Mouse (Mus musculus) adrenal gland, postnatal 25 days (tissue): ENCODE results near the gene Uckl1. TPM values are rescaled to one million over a fixed set of nuclear protein-coding genes. Genes with fewer than 3 reads are reported as not detected.

ENCODE experiments used
- DNase-seq: peaks from one replicate; pipeline ENCODE4 v3.0.0; 2021; ENCODE audit warnings: mixed read lengths
- total RNA-seq: library from RNA; stranded (reverse); gene quantifications from 2 replicates; pipeline ENCODE4 v1.2.3, GENCODE M21; 2021

Gene Uckl1
- total RNA-seq, 1 experiment from 2014 or later = 128 TPM

GRCm38 (mm10) chr2:181589732-181590105, 5.0 kb upstream of the Uckl1 start:
- no peak for DNase-seq

DNA sequence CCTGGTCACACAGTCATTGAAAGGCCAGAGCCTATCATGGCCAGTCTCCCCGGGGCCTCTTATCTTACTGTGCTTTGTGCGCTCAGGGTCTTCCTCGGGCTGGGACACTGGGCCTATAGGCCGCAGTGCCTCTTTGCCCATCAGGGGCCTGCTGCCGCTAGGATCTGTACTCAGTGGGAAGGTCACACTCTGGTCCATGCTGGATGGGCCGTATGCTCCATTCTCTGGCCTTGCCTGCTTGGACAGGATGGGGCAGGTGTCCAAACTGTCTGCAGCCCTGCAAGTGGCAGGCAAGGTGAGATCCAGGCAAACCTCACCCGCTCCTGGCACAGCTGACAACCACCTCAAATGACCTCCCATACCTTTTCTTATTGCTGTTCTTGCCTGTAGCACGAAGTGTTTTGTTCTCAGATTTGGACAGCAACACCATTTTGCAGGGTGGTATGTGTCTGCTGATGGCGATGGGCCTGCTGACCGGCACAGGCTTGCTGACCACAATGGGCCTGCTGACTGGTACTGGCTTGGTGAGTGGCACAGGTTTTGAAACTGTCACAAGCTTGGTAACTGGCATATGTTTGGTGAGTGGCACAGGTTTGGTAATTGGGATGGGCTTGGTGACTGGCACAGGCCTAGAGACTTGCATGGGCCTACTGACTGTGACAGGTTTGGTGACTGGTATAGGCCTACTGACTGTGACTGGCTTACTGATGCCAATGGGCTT, 4.5 kb upstream of the Uckl1 start:
- no peak for DNase-seq

- DNase-seq = no peak
These were observed 3.6 kb upstream of the Uckl1 start for GRCm38 (mm10) chr2:181588229-181588780.

DNA sequence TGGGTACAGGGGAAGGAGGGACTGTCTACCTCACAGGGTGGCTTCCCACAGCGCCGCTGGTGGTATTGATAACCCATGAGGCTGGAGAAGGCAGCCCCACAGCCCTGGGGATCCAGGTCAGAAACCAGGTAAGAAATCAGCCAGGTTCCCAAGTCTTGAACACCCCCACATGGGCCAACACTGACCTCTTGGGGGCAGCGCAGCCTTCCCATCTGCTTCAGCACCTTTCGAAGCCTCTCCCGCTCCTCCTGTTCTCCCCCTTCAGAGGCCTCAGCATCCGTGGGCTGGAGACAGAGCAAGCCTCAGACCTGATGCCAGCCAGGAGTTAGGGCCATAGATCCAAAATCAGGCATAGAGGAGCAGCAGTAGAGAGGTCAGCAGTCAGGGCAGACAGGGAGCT, 3.1 kb upstream of the Uckl1 start:
- DNase-seq = no peak

- no peak for DNase-seq
These were observed 1.4 kb upstream of the Uckl1 start for GRCm38 (mm10) chr2:181586124-181586523.

DNA sequence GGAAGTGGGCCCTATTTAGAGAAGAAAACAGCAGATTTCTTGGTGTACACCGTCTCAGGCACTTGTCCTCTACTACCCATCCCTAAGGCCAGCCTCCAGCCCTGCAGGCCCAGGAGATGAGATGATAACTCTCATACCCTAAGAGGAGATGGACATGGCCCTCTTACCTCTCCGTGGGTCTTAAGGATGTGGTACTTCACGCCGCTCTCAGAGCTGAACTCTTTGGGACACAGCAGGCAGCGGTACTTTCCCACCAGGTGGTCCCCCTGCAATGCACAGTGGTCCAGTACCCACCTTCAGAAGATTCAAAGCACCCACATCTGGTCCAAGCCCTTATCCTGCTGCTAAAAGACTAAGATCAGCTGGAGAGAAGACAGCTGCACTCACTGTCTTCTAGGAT, 814 bp upstream of the Uckl1 start:
- no peak for DNase-seq

- DNase-seq = no peak
These were observed 1.0 kb downstream of the Uckl1 start for GRCm38 (mm10) chr2:181583460-181584257.

DNA sequence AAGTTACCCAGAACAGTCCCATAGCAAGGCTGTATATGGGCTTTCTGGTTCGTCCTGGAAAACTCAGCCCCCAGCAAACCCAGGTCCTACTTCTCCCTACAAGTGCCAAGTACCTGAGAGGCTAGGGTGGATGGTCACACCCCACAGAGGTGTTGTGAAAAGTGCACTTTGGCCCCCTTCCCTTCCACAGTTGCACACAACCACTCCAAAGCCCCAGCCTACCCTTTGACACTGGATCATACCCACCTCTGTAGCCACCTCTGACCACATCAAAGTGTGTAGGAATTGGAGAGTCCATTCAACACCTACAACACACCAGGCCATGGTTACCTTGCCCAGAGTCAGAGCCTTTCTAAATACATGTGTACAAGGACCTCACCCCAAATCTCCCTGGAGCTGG, 1.8 kb downstream of the Uckl1 start:
- DNase-seq = no peak

GRCm38 (mm10) chr2:181582358-181582757, 2.3 kb downstream of the Uckl1 start:
- DNase-seq = no peak

DNA sequence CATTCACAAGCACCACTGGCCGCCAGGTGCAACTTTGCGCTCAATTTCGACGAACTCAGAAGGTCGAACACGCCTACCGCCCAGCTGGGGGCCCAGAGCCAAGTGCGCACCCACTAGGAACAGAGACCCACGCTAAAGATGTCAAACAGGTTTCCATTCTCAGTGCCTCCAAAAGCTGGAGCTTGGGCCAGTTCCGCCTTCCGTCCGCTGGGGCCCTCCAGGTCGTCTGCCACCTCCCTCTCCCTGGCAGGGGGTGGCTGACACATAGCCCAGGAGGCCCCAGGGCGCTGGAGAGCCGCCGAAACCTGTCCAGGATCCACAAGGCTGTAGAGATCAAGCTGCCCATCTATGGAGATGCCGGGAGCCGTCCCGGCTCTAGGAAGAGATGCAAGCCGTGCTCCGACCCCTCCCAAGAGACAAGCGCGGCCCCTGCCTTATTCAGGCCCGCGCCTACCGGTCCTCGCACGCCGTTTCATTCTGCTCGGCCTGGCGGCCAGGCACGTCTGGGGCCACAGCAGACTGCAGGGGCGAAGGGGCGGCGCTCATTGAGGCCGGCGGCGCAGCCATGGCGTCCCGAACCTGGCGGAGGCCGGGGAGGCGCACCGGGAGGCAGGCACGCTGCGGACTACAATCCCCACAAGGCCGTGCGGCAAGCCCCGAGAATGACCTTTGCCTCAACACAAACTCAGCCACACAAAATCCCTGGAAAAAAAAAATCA, 3.1 kb downstream of the Uckl1 start:
- peak; percentile 88 for DNase-seq

- peak; percentile 84 for DNase-seq
These were observed 3.7 kb downstream of the Uckl1 start for GRCm38 (mm10) chr2:181581016-181581401.

DNA sequence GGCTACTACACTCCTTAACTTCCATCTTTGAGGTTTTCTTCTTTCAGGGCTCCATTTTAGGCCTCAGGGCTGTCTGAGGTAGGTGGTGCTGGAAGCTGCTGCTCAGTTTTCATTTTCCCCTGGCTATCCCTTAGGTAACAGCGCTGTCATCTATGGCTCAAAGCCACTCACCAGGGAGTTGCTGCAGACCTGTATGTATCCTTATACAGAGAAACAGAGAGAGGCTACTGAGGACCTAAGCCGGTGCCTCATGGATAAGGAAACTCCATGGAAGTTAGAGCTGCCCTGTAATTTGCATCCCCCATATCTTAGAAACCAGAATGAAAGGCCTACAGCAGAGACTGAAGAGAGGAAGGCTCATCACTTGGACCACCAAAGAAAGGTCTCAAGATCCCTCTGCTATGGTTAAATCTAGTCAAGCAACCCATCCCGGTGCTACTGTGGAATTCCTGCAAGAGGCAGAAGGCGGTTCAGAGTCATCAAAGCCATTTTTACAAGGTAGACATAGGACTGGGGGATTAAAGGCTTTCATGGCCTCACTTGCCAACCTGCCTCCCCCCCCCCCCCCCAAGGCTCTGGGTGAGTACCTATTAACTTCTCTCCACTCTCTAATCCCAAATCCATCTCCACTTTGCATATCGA, 4.4 kb downstream of the Uckl1 start:
- DNase-seq = no peak

DNA sequence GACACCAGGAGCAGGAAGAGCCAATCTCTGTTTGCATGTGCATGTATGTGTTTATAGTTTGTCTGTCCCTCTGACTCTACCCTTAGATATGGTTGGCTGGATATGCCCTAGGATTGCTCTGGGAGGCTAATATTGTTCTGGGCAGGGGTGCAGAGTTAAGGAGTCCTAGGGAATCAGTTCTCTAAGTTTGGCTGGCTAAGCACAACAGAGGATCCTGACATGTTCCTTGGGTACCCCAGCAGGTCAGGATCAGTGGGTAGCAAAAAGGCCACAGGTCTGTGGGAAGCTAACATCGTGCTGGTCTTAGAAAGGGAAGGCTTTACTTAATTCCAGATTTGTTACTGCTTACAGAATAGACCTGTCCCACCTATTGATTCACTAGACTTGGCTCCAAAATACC, 5.0 kb downstream of the Uckl1 start:
- no peak for DNase-seq

GRCm38 (mm10) chr2:181578790-181579618, 5.7 kb downstream of the Uckl1 start:
- DNase-seq = no peak

DNA sequence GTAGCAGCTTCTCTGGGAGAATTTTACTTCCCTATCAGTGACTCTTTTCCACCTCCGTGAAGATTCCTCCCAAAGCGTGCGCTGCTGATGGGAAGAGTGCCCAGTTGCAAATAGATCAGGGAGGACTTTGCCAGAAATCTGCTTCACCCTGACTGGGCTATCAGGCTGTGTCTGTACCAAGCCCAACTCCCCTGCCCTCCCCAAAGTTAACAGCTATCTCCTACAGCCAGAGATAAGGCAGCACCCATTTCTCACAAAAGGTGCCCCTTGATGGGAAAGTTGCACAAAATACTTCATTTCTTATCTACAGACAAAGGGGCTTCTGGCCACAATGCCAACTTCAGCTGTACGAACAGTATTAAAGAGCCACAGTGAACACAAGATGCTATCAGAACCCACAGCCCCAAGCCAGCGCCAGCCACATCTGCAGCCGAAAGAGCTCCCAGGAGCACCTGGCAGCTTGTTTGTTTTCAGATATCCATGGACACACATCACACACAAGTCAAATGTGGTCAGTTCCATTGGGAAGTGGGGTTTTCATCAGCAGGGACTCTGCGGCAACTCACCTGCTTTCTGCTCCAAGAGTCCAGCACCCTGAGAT, 6.6 kb downstream of the Uckl1 start:
- DNase-seq = no peak

GRCm38 (mm10) chr2:181577126-181577525, 7.6 kb downstream of the Uckl1 start:
- no peak for DNase-seq

DNA sequence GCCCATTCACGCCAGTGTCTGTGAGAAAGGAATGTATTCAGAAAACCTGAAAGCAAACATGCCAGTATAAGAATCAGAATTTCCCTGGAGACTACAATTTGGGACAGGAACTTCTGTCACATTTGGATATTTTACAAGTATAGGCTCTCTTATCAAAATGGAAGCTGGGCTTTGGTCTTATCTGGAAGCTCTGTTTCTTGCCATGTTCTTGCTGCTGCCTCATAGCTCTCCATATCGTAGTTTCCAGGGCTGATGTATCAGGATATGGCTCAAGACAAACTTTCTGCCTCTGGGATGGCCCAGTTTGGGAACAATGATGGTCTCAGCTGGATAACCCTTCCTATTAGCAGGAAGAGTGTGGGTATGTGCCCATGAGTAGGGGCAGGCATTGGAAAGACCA, 8.1 kb downstream of the Uckl1 start:
- no peak for DNase-seq

- no peak for DNase-seq
These were observed 9.7 kb downstream of the Uckl1 start for GRCm38 (mm10) chr2:181574921-181575545.

GRCm38 (mm10) chr2:181573961-181574360, 10.7 kb downstream of the Uckl1 start:
- DNase-seq = no peak
